Mouse (Mus musculus) right cerebral cortex, adult 2 months (tissue): ENCODE measurements at regions not wholly inside any gene's neighbourhood (a gene's known extent, or its start where the extent isn't known, plus 50 kb on each side); places are given as distances from the start of the nearest gene placed in this dataset.
A peak's percentile ranks its signal among the peaks of the same experiment; 100 is the strongest.
"Not testable (repeated sequence)": the region's sequence is repeated elsewhere in the genome, so short reads cannot be mapped to it uniquely, and the experiment has no call there.

Experiments used
- DNase-seq, 2 experiments: peaks; one replicate each; pipeline ENCODE4 v3.0.0; 2021 to 2022; ENCODE audit warnings: low spot score in 2 of 2

- not testable (repeated sequence) for DNase-seq
Observed at GRCm38 (mm10) chr13:13888847-13889246, 65.4 kb upstream of the B3galnt2 start.

- DNase-seq: peak; percentile 97 to 99
Observed at GRCm38 (mm10) chr13:13889297-13890120, 64.8 kb upstream of the B3galnt2 start.

- not testable (repeated sequence) for DNase-seq
Observed at GRCm38 (mm10) chr13:13902186-13902585, 52.1 kb upstream of the B3galnt2 start.
